Mouse (Mus musculus): Measurements from ENCODE around the gene Olfr646.

The Olfr646 gene

GRCm38 (mm10) chr7:104104757-104104972 is at the start of gene Olfr646:
TSS of gene Olfr646 (plus strand) at chr7:104104873.
- no peak for DNase-seq

- DNase-seq, result no peak
Observed at GRCm38 (mm10) chr7:104059215-104059614, 45.5 kb upstream of the Olfr646 start.

- no peak for DNase-seq
Observed at GRCm38 (mm10) chr7:104061345-104061744, 43.3 kb upstream of the Olfr646 start, which contains the start of gene 4930516K23Rik. TSS of gene 4930516K23Rik (minus strand) at chr7:104061445.

GRCm38 (mm10) chr7:104071769-104072168 is 32.9 kb upstream of the Olfr646 start, which contains the start of gene Olfr644:
TSS of gene Olfr644 (minus strand) at chr7:104071869.
- DNase-seq, result no peak

GRCm38 (mm10) chr7:104085365-104085764 is 19.3 kb upstream of the Olfr646 start, which contains the start of gene Olfr645:
TSS of gene Olfr645 (minus strand) at chr7:104085465.
- DNase-seq, result no peak

GRCm38 (mm10) chr7:104103913-104104756 is 538 bp upstream of the Olfr646 start:
- no peak for DNase-seq

- DNase-seq, result no peak
Observed at GRCm38 (mm10) chr7:104129726-104130125, 25.1 kb downstream of the Olfr646 start, which contains the start of gene Ubqln5. TSS of gene Ubqln5 (minus strand) at chr7:104129826.

GRCm38 (mm10) chr7:104137305-104137704 is 32.6 kb downstream of the Olfr646 start, which contains the start of gene Olfr643:
TSS of gene Olfr643 (minus strand) at chr7:104137405.
- DNase-seq, result no peak

GRCm38 (mm10) chr7:104143179-104143578 is 38.5 kb downstream of the Olfr646 start, which contains the start of gene Ubqln3:
TSS of gene Ubqln3 (minus strand) at chr7:104143279.
- DNase-seq, result no peak

GRCm38 (mm10) chr7:104150456-104150855 is 45.8 kb downstream of the Olfr646 start, which contains the start of gene Ubqlnl:
TSS of gene Ubqlnl (minus strand) at chr7:104150556.
- no peak for DNase-seq

Measured in cerebellum, postnatal 14 days (tissue).